Mouse (Mus musculus) kidney, adult 9 months (tissue): ENCODE results near the gene Rpap1.
A peak's percentile ranks its signal among the peaks of the same experiment; 100 is the strongest.

Experiments
- DNase-seq: peaks from one replicate; pipeline ENCODE4 v3.0.0; 2022

Gene Rpap1

DNA sequence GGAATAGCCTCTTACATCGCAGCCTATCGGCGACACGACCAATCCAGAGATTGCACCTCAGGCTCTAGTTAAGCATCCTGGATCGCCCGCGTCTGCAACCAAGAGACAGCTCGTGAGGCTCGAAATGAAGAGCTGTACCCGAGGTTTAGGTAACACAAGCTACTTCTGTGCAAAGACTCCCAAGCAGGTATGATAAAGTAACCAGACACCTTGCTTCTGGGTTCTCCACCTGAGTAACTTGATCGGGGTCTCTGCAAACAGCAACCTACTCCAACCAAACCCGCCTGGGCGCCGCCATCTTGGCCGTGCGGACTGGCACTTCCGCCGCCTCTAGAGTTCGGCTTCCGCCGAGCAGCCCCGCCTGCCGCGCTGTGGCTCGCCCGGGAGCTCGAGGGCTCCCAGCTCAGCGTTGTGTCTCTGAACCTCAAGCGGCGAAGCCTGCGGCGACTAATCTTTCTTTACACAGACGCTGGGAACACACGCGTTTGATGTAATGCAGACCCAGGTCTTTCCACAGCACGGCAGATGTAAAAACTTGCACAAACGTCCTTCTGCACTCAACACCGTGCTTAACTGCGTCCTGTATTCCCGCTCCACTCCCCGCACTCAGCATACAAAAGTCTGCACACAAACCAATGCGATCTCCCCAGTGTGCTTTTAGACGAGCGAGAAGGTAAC, at the start of gene Rpap1:
Rpap1 (minus strand) TSS at position 332 of the 678 bp plus-strand sequence.
- peak; percentile 75 for DNase-seq

DNA sequence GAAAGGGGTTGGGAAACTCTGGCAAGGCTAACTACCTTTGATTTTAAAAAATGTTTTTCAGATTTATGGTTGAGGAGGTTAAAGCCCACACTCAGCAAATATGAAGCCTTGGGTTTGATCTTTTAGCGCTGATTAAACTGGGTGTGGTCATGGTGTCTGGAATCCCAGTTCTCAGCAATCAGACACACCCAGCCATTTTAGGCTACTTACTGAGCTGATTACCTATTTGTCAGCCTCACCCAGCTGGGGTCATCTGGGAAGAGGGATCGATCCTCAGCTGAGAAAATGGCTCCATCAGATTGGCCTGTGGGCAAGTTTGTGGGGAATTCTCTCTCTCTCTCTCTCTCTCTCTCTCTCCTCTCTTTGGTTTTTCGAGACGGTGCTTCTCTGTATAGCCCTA, 46.9 kb upstream of the Rpap1 start:
- DNase-seq = no peak

DNA sequence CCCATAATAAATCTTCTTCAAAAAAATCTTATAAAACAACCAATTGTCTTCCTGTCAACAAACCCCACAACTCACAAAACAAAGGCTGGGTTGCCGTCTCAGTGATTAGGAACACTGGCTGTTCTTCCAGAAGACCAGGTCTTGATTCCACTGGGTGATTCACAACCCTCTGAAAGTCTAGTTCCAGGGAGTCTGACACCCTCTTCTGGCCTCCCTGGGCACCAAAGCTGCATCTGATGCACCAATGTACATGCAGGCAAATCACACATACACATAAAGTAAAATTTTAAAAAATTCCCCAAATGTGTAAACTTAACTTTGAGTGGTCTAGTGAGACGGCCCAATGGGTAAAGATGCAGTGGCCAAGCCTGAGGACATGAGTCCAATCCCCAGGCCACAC, 43.2 kb upstream of the Rpap1 start:
- peak; percentile 6 for DNase-seq

DNA sequence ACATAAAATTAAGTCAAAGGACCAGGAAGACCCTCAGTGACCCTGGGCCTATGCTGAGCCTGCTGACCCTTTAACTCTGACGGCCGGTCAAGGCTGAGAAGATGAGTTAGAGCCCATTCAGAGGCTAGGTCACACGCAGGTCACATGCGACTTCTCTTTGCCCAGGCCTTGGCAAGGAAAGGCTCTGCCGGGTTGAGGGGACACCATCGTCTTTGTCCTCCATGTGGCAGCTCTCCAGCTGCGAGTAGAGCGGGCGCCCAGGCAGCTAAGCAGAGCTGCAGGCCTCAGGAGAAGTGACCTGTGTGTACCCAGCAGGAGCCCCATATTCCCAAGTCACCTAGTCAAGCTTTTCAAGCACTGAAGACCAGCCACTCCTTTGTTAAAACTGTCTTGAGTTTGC, 33.8 kb upstream of the Rpap1 start:
- DNase-seq = no peak

DNA sequence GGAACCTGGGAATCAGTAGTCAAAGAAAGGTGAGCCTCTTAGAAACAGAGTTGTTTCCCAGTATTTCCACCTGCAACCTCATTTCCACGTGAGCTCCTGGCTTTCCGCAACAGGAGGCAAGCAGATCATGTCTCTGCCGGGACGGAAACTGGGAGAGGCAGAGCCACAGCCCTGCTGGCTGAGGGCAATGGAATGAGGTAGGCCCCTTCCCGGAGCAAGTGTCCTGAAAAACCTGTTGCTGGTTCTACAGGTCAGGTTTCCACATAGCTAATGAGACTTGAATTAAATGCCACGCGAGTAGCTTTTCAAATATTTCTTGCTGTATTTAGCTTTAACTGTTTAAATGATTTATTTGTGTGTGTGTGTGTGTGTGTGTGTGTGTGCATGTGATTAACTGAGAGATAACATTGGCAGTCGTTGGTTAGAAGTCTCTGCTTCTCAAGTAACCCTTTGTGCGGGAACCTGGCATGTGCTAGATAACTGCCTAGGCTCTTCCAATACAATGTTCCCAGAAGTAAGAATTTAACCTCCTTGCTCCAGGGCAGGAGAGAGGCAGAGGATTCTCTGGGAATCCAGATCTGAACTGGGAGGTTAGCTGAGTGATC, 31.4 kb upstream of the Rpap1 start:
- DNase-seq = no peak

DNA sequence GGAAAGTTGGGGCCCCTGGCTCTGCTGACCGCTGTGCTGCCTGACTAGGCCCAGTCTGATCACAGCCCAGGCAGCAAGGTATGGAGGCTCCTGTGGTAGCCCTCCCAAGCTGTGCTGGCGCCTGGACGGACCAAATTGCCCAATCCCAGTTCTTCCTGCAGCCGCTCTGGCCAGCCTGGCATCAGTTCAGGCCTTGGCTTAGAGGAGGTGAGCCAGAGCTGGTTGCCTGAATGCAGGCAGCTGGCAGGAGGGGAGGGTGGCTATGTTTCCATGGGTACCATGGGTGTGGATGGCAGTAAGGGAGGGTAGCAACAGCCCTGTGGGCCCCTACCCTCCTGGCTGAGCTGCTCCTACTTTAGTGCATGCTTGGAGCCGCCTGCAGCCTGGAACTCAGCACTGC, 29.7 kb upstream of the Rpap1 start:
- no peak for DNase-seq

DNA sequence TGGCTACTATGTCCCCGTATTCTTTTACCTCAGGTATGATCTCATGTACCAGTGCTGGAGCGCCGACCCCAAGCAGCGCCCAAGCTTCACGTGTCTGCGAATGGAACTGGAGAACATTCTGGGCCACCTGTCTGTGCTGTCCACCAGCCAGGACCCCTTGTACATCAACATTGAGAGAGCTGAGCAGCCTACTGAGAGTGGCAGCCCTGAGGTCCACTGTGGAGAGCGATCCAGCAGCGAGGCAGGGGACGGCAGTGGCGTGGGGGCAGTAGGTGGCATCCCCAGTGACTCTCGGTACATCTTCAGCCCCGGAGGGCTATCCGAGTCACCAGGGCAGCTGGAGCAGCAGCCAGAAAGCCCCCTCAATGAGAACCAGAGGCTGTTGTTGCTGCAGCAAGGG, 29.3 kb upstream of the Rpap1 start:
- DNase-seq = no peak

DNA sequence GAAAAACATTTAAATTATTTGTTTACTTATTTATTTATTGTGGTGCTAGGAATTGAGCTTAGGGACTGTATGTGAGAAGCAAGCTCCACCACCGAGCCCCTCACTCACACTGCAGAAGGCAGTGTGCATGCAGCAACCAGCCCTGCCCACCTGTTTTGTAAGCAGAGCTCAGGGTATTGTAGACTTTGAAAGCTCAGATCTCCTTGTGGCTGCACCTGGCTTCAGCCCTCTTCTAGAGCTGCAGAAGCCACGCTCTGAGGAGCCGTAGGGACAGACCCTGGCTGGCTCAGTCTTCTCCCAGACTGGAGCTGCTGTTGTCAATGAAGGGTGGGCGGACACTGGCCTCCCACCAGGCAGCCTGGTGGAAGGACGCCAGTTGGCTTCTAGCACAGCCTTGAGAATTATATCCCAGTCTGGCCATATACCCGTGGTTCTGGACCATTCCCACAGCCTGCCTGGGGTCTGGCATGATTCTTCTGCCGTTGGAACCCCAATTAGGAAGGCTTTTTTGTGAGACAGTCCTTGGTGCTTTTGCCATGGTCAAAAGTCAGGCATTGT, 27.1 kb upstream of the Rpap1 start:
- no peak for DNase-seq

DNA sequence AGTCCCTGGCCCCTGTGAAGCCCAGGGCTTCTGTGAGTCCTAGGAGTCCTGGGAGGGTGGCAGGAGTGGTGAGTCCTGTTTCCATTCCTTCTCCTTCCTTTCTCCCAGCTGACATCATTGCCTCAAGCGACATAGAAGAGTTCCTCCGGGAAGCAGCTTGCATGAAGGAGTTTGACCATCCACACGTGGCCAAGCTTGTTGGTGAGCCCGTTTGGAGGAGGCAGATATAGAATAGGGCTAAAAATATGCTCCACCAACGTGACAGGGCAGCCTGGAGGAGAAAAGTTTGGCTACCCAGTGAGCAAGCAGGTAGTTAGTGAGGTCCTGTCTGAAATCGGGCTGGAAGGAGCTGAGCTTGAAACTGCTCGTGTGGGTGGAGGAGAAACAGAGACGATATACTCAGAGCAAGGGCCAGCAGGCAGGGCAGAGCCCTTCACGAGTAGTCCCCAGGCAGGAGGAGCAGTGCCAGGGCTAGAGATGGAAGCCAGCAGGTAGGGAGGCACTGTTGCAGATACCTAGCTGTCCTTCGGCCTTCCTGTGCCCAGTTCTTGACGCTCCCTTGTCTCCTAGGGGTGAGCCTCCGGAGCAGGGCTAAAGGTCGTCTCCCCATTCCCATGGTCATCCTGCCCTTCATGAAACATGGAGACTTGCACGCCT, 24.3 kb upstream of the Rpap1 start:
- DNase-seq = no peak

DNA sequence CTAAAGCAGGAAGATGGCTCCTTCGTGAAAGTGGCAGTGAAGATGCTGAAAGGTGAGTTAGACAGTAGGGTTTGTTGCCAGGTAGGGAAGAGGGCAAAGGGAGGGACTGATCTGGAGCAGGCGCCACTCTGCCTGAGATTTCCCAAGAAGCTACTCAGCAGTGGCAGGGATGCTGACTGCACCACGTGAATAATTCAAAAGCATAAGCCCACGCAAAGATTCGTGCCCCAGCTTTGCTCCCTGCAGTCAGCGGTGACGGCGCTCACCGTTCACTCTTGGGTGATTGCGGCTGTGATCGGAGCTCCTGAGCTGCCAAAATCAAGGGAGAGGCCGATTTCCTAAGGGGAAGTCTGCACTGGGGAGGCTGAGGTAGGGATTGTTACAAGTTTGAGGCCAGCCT, 23.6 kb upstream of the Rpap1 start:
- no peak for DNase-seq

DNA sequence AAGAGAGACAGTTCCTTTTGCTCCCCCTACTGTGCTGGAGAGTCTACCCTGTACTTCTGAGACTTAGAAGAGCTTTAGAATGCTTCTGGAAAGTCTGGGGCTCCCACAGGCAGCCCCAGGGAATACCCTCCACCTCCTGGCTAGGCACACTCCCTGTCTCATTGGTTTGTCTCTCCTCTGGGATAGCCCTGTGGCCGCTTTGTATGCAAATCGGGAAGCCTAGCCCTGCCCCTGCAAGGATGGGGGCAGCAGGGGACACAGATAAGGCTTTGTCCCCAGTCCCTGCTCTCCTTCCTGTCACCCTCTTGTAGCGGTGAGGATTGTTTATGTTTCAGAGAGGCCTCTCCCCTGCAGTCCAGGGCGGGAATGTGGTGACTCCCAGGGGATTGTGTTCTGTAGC, 21.5 kb upstream of the Rpap1 start:
- no peak for DNase-seq

DNA sequence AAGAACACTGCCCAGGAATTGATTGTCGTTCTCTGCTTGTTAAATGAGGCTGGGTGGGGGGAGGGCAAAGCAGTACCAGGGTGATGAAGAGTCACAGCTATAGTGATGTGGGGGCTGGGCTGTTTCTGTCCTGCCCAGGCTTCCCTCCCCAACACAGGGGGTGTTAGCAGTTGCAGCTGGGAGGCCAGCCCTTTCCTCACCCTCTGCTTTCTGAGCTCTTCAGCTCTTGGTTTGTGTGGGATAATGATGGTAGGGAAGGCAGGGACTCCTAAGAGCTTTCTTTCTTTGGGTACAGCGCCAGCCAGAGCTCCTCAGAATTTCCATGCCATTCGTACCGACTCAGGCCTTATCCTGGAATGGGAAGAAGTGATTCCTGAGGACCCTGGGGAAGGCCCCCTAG, 21.1 kb upstream of the Rpap1 start:
- no peak for DNase-seq

DNA sequence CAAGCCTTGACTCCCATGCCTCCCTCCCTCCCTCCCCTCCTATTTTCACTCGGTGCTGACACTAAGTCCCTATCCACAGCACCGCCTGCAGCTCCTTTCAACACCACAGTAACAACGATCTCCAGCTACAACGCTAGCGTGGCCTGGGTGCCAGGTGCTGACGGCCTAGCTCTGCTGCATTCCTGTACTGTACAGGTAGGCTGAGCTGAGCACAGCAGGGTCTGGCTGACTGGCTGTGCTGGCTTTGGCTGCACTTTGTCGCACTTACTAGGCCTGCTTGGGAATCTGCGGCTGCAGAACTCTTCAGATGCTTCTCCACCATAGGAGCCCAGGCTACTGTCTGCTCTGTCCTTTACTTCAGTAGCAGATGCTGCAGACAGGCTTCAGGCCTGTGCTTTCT, 18.2 kb upstream of the Rpap1 start:
- DNase-seq = no peak

DNA sequence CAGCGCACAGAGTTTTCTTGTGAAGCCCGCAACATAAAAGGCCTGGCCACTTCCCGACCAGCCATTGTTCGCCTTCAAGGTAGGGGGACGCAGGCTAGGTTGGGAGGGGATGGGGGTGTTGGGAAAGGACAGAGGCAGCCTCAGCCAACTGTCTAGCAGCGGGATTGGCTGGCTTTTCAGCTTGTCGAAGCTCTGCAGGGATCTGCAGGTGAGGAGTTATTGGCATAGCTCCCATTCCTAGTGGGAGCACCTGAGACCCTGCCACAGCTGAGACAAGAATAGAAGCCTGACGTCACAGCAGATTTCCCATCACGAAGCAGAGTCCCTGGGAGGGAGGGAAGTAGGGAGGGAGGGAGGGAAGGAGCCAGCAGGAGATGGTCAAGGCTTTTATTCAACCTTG, 17.4 kb upstream of the Rpap1 start:
- DNase-seq = no peak

DNA sequence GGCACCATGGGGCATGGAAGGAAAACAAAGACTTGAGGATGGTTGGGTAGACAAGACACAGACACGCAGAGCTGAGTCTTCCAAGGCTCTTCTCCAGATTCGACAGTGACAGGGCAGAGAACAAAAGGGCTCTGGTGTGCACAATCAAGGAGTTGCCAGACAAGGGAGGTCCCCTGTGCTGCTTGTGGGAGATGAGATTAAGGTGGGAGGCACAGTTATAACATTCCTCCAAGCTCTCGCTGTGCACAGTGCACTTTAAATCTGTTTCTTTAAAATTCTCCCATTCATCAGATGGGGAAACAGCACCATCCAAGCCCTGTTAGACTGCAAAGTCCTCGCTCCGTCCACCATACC, 16.9 kb upstream of the Rpap1 start:
- DNase-seq = no peak

DNA sequence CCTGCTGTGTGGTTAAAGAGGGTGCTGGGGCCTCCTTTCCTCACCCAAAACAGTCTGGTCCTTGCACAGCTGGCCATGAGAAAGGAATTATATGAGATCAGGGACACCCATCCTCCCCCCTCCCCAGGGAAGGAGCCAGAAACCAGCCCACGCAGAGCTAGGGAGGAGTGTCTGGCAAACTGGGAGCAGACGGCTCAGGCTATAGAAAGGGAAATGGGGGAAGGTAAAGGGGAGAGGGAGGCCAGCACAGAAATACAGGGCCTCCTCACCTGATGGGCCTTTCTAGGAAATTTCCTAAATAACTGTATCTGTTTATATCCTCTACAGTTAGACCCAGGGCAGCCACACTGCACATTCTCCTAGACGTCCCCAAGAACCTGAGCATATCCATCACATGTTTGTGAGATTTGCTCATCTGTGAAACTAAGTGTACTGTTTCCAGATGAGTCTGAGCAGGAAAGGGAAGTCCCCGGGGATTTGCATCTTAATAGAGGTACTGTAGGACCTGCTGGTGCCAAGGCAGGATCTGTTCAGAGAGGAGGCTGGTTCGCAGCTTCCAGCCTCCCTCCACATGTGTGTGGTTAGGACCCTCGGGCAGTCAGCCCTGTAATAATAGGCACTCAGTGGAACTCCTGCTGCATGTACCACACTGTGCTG, 16.4 kb upstream of the Rpap1 start:
- no peak for DNase-seq

DNA sequence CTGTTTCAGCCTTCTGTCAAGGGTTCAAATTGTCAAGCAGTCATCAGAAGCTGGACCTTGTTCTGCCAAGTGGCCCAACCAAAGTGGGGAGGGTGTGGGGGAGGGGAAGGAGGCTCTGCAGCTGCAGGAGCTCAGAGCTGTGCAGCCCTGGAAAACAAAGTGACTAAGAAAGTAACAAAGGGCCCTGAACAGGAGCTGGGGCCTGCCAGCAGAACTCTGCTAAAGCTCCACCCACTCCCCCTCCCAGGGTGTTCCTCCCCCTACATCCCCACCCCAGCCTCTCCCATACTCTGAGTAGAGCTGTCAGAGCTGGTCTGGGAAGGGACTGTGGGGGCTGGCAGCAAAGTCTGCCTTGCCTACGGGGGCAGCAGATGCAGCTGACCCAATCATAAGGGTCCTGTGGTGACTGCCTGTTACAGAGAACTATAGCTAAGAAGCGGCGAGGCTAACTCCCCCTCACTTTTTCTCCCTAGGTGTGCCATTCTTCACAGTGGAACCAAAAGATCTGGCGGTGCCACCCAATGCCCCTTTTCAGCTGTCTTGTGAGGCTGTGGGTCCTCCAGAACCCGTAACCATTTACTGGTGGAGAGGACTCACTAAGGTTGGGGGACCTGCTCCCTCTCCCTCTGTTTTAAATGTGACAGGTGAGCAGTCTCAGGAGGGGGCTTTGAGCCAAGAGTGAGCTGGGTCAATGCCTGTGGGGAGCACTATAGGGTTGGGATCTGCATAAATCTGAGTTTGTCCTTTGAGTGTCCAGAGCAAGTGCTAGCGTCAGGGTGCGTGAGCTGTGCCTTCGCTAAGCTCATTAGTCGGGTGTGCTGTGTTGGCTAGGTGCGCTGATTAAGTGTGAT, 15.7 kb upstream of the Rpap1 start:
- DNase-seq = no peak

DNA sequence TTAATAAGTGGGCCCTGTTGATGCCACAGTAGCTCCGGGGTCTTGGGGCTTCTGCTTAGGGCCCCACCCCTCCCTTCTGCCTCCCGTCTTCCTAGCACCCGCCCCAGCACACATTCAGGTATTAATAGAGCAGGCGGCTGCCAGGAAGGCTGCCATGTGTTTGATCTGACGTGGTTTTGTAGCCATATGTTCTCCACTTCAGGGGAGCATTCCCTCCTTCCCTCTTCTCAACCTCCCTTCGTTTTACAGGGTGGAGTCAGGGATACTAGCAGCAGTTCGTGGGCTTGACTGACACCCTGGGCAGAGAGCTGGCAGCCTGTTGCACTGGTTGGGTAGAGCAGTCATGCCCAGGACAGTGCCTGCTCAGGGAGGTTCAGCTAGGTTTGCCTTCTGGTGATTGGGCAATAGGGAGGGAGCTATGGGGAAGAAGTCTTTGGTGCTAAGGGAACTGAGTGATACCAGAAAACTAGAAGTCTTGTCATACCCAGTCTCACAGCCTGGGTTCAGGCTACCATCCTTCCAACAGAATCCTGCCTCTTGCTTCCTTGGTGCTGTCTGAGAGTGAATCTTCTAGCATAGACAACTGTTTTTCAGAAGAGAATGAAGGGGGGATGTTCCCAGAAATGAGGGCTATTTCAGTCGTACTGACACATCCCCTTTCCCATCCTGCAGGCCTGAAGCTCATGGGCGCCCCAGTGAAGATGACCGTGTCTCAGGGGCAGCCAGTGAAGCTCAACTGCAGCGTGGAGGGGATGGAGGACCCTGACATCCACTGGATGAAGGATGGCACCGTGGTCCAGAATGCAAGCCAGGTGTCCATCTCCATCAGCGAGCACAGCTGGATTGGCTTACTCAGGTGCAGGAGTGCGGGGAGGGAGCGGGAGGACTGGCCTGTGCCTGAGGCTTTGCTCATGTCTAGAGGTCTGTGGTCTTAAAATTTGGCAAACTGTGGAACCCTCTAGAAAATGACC, 13.8 kb upstream of the Rpap1 start:
- DNase-seq = no peak

DNA sequence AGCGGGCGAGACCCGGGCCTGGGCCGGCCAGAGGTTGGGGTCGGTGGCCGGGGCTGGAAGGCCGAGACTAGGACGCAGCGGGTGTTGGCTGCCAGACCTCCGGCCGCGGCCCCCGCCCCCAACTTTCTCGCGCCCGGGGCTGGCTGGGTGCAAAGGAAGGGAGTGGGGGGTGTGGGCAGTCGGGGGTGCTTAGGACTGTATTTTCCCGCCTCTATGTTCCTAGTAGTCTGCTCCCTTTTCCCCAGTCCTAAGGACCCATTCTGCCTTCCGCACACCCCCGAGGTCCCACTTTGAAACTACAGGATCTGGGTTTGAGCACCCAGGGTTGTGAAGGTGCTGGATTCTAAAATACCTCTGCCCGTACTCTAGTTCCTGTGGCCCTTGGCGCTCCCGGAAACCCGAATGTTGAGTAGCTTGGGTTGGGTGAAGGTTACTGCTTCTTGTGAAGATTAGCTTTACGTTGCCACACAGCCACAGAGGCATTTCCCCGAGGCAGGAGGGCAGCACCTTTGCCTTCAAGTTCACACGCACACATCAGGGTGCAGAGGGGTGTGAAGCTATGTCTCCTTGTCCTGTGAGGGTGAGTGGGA, 12.7 kb upstream of the Rpap1 start:
- no peak for DNase-seq

DNA sequence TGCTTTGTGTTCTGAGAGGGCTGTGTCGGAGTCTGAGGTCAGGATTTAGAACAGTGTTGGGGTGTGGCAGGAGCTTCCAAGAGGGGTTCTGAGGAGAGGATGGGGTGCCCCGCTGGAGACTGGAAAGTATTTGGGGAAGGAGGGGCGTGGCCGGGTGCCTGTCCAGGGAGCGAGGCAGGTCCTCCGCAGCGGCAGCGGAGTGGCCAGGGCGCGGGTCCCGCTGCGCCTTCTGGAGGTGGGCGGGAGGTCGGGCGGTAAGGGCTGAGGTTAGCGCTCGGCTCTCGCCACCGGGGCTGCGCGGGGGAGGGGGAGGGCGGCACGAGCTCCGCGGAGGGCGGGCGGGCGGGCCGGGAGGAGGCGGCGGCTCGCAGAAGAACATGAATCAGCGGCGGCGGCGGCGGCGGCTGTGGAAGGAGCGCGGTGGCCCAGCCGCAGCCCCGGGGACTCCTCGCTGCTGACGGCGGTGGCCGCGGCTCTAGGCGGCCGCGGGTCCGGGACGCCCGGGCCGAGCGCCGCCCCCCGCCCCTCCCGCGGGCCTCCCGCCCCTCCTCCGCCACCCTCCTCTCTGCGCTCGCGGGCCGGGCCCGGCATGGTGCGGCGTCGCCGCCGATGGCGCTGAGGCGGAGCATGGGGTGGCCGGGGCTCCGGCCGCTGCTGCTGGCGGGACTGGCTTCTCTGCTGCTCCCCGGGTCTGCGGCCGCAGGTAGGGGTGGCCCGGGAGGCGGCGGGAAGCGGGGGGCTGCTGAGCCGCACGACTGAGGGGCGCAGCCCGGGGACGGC, 12.0 kb upstream of the Rpap1 start:
- no peak for DNase-seq
